Mouse (Mus musculus): ENCODE data around the gene Marcks.

DNA sequence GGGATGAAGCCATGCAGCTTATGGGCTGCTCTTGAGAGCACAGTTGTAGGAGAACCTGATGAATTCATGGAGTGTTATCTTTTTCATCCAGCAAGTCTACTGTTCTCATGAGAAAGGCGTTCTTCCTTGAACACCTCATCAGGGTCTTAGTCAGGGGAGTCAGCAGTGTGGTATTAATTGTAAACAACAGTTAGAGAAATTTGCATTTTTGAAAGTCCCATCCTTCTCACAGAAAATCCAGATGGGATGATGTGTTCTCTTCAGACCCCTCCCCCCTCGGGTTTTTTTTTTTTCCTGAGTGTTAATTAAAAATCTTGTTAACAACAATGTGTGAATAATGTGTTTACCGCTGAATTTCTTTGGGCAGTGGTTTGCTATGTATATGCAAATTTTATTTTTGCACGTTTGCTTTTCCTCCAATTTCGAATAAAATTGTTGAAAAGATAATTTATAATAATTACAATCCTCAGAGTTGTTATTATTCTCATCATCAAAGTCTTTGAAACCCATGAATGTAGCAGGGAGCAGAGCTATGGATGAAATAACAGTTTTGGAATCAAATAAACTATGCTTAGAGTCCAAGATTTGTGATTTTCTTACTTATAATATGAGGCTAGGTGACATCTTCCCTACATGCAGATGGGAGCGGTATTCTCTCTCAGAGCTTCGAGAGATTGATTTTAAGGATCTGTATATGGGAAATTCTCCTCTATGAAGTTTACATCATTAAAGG, 13.0 kb upstream of the Marcks start:
- no peak for TF ChIP-seq CTCF (IDR thresholded peaks at IDR 0.05; ENCODE audit: borderline replicate concordance, extremely low read depth, insufficient read depth, insufficient read length)
- no peak for TF ChIP-seq POLR2A (IDR thresholded peaks at IDR 0.05; ENCODE audit: borderline replicate concordance, extremely low read depth, insufficient read depth, insufficient read length, poor library complexity, severe bottlenecking)
